In the genomic region with DNA sequence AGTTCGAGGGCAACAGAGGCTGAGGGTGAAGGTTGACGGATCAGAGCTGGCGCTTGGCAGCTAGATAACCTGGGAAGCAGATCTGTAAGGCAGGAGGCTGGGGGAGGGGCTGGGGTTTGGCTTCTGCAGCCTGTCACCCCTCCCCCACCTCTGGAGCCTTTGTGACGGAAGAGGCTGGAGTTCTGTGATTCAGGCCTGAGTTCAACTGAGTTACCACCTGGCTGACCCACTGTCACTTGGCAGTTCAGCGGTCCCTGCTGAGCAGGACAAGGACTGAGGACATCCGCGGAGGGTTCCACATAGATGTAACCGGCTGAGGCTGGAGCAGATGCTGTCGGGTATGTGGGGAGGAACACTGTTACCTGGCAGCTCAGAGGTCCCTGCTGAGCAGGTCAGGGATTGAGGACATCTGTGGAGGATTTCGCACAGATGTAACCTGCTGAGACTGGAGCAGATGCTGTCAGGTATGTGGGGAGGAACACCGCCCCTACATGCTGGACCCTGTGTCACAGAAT, we compare ENCODE assay signal across 10 mouse cellular contexts.
DNase-seq lines count a peak whose midpoint lies in the region; ATAC-seq and TF ChIP-seq lines count a peak whose summit lies in the region.
"Had no signal": no experiment of that assay in that cellular context is flagged by ENCODE, and none has a peak within 500 bp of the region (broad histone marks: within the 10 kb centered on the region; RNA-seq: fewer than 3 reads in every experiment).

No protein-coding gene starts in this region.

- H3K9ac ChIP-seq in ES-Bruce4 (ENCODE audit: low read depth, poor library complexity, severe bottlenecking): no peak overlapping the region

- peak; percentile 75 for DNase-seq in heart, embryonic 10.5 days (ENCODE audit: low spot score)
- DNase-seq in heart, postnatal 36 days: no peak
- DNase-seq in cerebellum, postnatal 4 days (ENCODE audit: low spot score in 2 of 2): peak; percentile 26 to 77
- peak; percentile 60 for DNase-seq in limb, embryonic 10.5 days (ENCODE audit: low spot score)
- DNase-seq in thymus, postnatal 0 days (ENCODE audit: low spot score): no peak
- DNase-seq in gastrocnemius, postnatal 10 days: no peak
- DNase-seq: heart, postnatal 14 days; right cerebral cortex, postnatal 14 days had no signal

- no peak for ATAC-seq in inflammation-experienced regulatory T-cells, adult 6 months

- TF ChIP-seq CTCF in ES-Bruce4 (IDR thresholded peaks at IDR 0.05; ENCODE audit: low read depth, low read length): no peak

- no peaks in the 10 kb centered on the region for H3K27me3 ChIP-seq in heart, embryonic 10.5 days (ENCODE audit: insufficient read depth, poor library complexity, severe bottlenecking)
- no peaks in the 10 kb centered on the region for H3K27me3 ChIP-seq in ES-Bruce4 (ENCODE audit: control insufficient read depth, insufficient read depth, low read length, poor library complexity, severe bottlenecking)
- H3K27me3 ChIP-seq in limb, embryonic 10.5 days (ENCODE audit: low read depth, poor library complexity, severe bottlenecking): no peaks in the 10 kb centered on the region

- intact Hi-C loops in heart, postnatal 36 days (cut with DNase I): no loop called here

- H3K36me3 ChIP-seq in heart, embryonic 10.5 days: no peaks in the 10 kb centered on the region
- no peaks in the 10 kb centered on the region for H3K36me3 ChIP-seq in ES-Bruce4 (ENCODE audit: control insufficient read depth, insufficient read depth, low read length, poor library complexity, severe bottlenecking)
- H3K36me3 ChIP-seq in limb, embryonic 10.5 days: no peaks in the 10 kb centered on the region

- 12% methylated on average over 11 of the region's 11 CpGs for WGBS in heart, embryonic 10.5 days
- WGBS in limb, embryonic 10.5 days: 16% methylated on average over 11 of the region's 11 CpGs

- peaks cover 8% of the 10 kb centered on the region for H3K4me1 ChIP-seq in heart, embryonic 10.5 days
- H3K4me1 ChIP-seq in ES-Bruce4 (ENCODE audit: control insufficient read depth, insufficient read depth, low read length): no peaks in the 10 kb centered on the region
- peaks cover 11% of the 10 kb centered on the region for H3K4me1 ChIP-seq in limb, embryonic 10.5 days

- no peaks in the 10 kb centered on the region for H3K9me3 ChIP-seq in heart, embryonic 10.5 days
- H3K9me3 ChIP-seq in ES-Bruce4 (replicated peaks; ENCODE audit: control insufficient read depth, insufficient read depth, low read length, poor library complexity, severe bottlenecking): no peaks in the 10 kb centered on the region
- H3K9me3 ChIP-seq in limb, embryonic 10.5 days (replicated peaks): no peaks in the 10 kb centered on the region

- peak overlapping the region; percentile 49 for H3K27ac ChIP-seq in heart, embryonic 10.5 days
- no peak overlapping the region for H3K27ac ChIP-seq in ES-Bruce4 (ENCODE audit: insufficient read depth, low read length)
- H3K27ac ChIP-seq in limb, embryonic 10.5 days: peak overlapping the region; percentile 68

- TF ChIP-seq EP300 in ES-Bruce4 (IDR thresholded peaks at IDR 0.05; ENCODE audit: insufficient read depth, low read depth, low read length): 0 out of 2 replicates have a peak, but pooled peaks have one; percentile 36

- no peak for TF ChIP-seq POLR2A in ES-Bruce4 (IDR thresholded peaks at IDR 0.05; ENCODE audit: insufficient read depth, low read length)

- H3K4me3 ChIP-seq in heart, embryonic 10.5 days: peak overlapping the region; percentile 36
- H3K4me3 ChIP-seq in ES-Bruce4 (ENCODE audit: low read depth, low read length): peak overlapping the region; percentile 24
- H3K4me3 ChIP-seq in limb, embryonic 10.5 days: peak overlapping the region; percentile 31

Comparison
In these comparisons a context has a peak if more than half of its experiments do, and no peak if none do; other contexts are left out.
1. DNase-seq: peak in heart, embryonic 10.5 days (single experiment), cerebellum, postnatal 4 days (2 of 2) and limb, embryonic 10.5 days (single experiment); none in heart, postnatal 36 days (0 of 2), thymus, postnatal 0 days (single experiment) and gastrocnemius, postnatal 10 days (single experiment).
2. Peak in every context shown above with its lines, with median percentiles within 50 percentile points of each other: H3K4me3 ChIP-seq.